Mouse (Mus musculus): Measurements from ENCODE around the gene Itpr2. TPM values are rescaled to one million over a fixed set of nuclear protein-coding genes. Genes with fewer than 3 reads are reported as not detected.

Gene Itpr2
- polyA plus RNA-seq, 1 experiment = 10.5 TPM

DNA sequence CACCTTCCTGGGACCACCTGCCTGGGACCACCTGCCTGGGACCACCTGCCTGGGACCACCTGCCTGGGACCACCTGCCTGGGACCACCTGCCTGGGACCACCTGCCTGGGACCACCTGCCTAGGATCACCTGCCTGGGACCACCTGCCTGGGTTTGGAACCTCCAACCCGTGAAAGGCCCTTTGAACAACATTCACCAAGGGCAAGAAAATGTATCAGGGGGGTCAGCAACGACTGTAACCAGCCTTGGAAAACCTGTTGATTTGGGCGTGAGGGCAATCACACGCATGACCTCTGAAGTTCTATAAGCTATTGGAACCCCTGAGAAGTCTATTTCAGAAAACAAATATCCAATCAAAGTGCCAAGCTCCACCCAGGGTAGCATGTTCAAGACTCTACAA lies 2.5 kb downstream of the Itpr2 start:
- WGBS = 82% methylated on average over 4 of the region's 4 CpGs
- Histone ChIP-seq H3K4me3 (ENCODE audit: low read depth, low read length) (no peak overlapping the region), H3K27ac (ENCODE audit: insufficient read depth, low read depth, low read length) (0 out of 2 replicates have a peak overlapping the region, but pooled peaks have one; percentile 24), H3K36me3 (ENCODE audit: control insufficient read depth, insufficient read depth, low read length) (no peaks in the 10 kb centered on the region), H3K27me3 (ENCODE audit: control insufficient read depth, insufficient read depth, low read length) (0 out of 2 replicates have a peak, but pooled peaks cover 3% of the 10 kb centered on the region), H3K4me1 (ENCODE audit: control insufficient read depth, insufficient read depth, insufficient read length, low read length) (peaks cover 20% of the 10 kb centered on the region)
- TF ChIP-seq POLR2A (IDR thresholded peaks at IDR 0.05; ENCODE audit: low read depth, low read length) = no peak
- TF ChIP-seq CTCF (IDR thresholded peaks at IDR 0.05; ENCODE audit: extremely low read depth, insufficient read length, insufficient replicate concordance, low read depth, low read length) = no peak

GRCm38 (mm10) chr6:146498416-146498815 lies 3.6 kb downstream of the Itpr2 start:
- 88% methylated on average over 3 of the region's 3 CpGs for WGBS
- TF ChIP-seq CTCF (IDR thresholded peaks at IDR 0.05; ENCODE audit: extremely low read depth, insufficient read length, insufficient replicate concordance, low read depth, low read length) (no peak), POLR2A (IDR thresholded peaks at IDR 0.05; ENCODE audit: low read depth, low read length) (no peak)
- Histone ChIP-seq H3K4me3 (ENCODE audit: low read depth, low read length) (no peak overlapping the region), H3K36me3 (ENCODE audit: control insufficient read depth, insufficient read depth, low read length) (no peaks in the 10 kb centered on the region), H3K27ac (ENCODE audit: insufficient read depth, low read depth, low read length) (no peak overlapping the region), H3K4me1 (ENCODE audit: control insufficient read depth, insufficient read depth, insufficient read length, low read length) (peaks cover 20% of the 10 kb centered on the region), H3K27me3 (ENCODE audit: control insufficient read depth, insufficient read depth, low read length) (0 out of 2 replicates have a peak, but pooled peaks cover 3% of the 10 kb centered on the region)

GRCm38 (mm10) chr6:146497866-146498265 lies 4.2 kb downstream of the Itpr2 start:
- Histone ChIP-seq H3K4me1 (ENCODE audit: control insufficient read depth, insufficient read depth, insufficient read length, low read length) (peaks cover 21% of the 10 kb centered on the region), H3K27me3 (ENCODE audit: control insufficient read depth, insufficient read depth, low read length) (0 out of 2 replicates have a peak, but pooled peaks cover 3% of the 10 kb centered on the region), H3K36me3 (ENCODE audit: control insufficient read depth, insufficient read depth, low read length) (no peaks in the 10 kb centered on the region), H3K27ac (ENCODE audit: insufficient read depth, low read depth, low read length) (no peak overlapping the region), H3K4me3 (ENCODE audit: low read depth, low read length) (no peak overlapping the region)
- WGBS = 80% methylated on average over 4 of the region's 4 CpGs
- no peak for TF ChIP-seq POLR2A (IDR thresholded peaks at IDR 0.05; ENCODE audit: low read depth, low read length)
- no peak for TF ChIP-seq CTCF (IDR thresholded peaks at IDR 0.05; ENCODE audit: extremely low read depth, insufficient read length, insufficient replicate concordance, low read depth, low read length)

- Histone ChIP-seq H3K27me3 (ENCODE audit: control insufficient read depth, insufficient read depth, low read length) (0 out of 2 replicates have a peak, but pooled peaks cover under 1% of the 10 kb centered on the region), H3K27ac (ENCODE audit: insufficient read depth, low read depth, low read length) (no peak overlapping the region), H3K36me3 (ENCODE audit: control insufficient read depth, insufficient read depth, low read length) (no peaks in the 10 kb centered on the region), H3K4me3 (ENCODE audit: low read depth, low read length) (no peak overlapping the region), H3K4me1 (ENCODE audit: control insufficient read depth, insufficient read depth, insufficient read length, low read length) (peaks cover 20% of the 10 kb centered on the region)
- TF ChIP-seq POLR2A (IDR thresholded peaks at IDR 0.05; ENCODE audit: low read depth, low read length) (no peak), CTCF (IDR thresholded peaks at IDR 0.05; ENCODE audit: extremely low read depth, insufficient read length, insufficient replicate concordance, low read depth, low read length) (no peak)
- WGBS = 80% methylated on average over 3 of the region's 3 CpGs
These were observed 4.6 kb downstream of the Itpr2 start for GRCm38 (mm10) chr6:146497435-146497834.

DNA sequence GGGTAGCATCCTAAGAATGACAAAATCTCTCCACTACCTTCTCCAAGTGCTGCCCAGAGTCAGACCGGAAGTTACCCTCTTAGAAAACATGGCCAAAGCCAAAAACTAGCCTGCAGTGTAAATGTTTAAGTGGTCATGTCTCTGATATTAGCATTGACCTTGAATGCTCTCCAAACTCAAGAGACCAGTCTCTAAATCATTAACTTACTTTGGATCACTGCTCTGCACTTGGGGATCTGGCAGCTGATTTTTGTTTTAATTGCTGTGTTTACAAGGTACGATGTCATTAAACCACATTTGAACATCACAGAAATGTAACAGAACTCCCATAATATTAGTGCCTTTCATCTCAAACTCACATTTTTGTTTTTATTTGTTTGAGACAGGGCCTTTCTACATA lies 10.3 kb downstream of the Itpr2 start:
- Histone ChIP-seq H3K4me1 (ENCODE audit: control insufficient read depth, insufficient read depth, insufficient read length, low read length) (peaks cover 7% of the 10 kb centered on the region; the same call in 1 of the 2 replicates), H3K27ac (ENCODE audit: insufficient read depth, low read depth, low read length) (no peak overlapping the region)
- WGBS = 15% methylated on average over 2 of the region's 2 CpGs

GRCm38 (mm10) chr6:146490416-146490960 lies 11.5 kb downstream of the Itpr2 start:
- Histone ChIP-seq H3K4me3 (ENCODE audit: low read depth, low read length) (no peak overlapping the region), H3K4me1 (ENCODE audit: control insufficient read depth, insufficient read depth, insufficient read length, low read length) (peaks cover 7% of the 10 kb centered on the region; the same call in 1 of the 2 replicates), H3K27me3 (ENCODE audit: control insufficient read depth, insufficient read depth, low read length) (no peaks in the 10 kb centered on the region), H3K36me3 (ENCODE audit: control insufficient read depth, insufficient read depth, low read length) (no peaks in the 10 kb centered on the region), H3K27ac (ENCODE audit: insufficient read depth, low read depth, low read length) (no peak overlapping the region)
- 78% methylated on average over 9 of the region's 9 CpGs for WGBS
- TF ChIP-seq POLR2A (IDR thresholded peaks at IDR 0.05; ENCODE audit: low read depth, low read length) = no peak
- TF ChIP-seq CTCF (IDR thresholded peaks at IDR 0.05; ENCODE audit: extremely low read depth, insufficient read length, insufficient replicate concordance, low read depth, low read length) = no peak

More for the DNA sequence above, 10.3 kb downstream of the Itpr2 start:
- TF ChIP-seq POLR2A (IDR thresholded peaks at IDR 0.05; ENCODE audit: low read depth, low read length) (no peak), CTCF (IDR thresholded peaks at IDR 0.05; ENCODE audit: extremely low read depth, insufficient read length, insufficient replicate concordance, low read depth, low read length) (no peak)
- Histone ChIP-seq H3K36me3 (ENCODE audit: control insufficient read depth, insufficient read depth, low read length) (no peaks in the 10 kb centered on the region), H3K4me3 (ENCODE audit: low read depth, low read length) (no peak overlapping the region), H3K27me3 (ENCODE audit: control insufficient read depth, insufficient read depth, low read length) (no peaks in the 10 kb centered on the region)

GRCm38 (mm10) chr6:146489841-146490240 lies 12.2 kb downstream of the Itpr2 start:
- no peaks in the 10 kb centered on the region for H3K36me3 ChIP-seq (ENCODE audit: control insufficient read depth, insufficient read depth, low read length)
- H3K27ac ChIP-seq (ENCODE audit: insufficient read depth, low read depth, low read length) = no peak overlapping the region
- no peak for TF ChIP-seq CTCF (IDR thresholded peaks at IDR 0.05; ENCODE audit: extremely low read depth, insufficient read length, insufficient replicate concordance, low read depth, low read length)
- no peak for TF ChIP-seq POLR2A (IDR thresholded peaks at IDR 0.05; ENCODE audit: low read depth, low read length)
- H3K27me3 ChIP-seq (ENCODE audit: control insufficient read depth, insufficient read depth, low read length) = no peaks in the 10 kb centered on the region
- peaks cover 7% of the 10 kb centered on the region; the same call in 1 of the 2 replicates for H3K4me1 ChIP-seq (ENCODE audit: control insufficient read depth, insufficient read depth, insufficient read length, low read length)
- no peak overlapping the region for H3K4me3 ChIP-seq (ENCODE audit: low read depth, low read length)
- WGBS = 87% methylated on average over 6 of the region's 6 CpGs
